Mouse (Mus musculus): ENCODE results near the gene Nars2.

- TF ChIP-seq CTCF (IDR thresholded peaks at IDR 0.05; ENCODE audit: control insufficient read depth, insufficient read depth, low read length) = no peak
- no peak for TF ChIP-seq POLR2A (IDR thresholded peaks at IDR 0.05; ENCODE audit: borderline replicate concordance, control insufficient read depth, low read depth, low read length)
Observed at GRCm38 (mm10) chr7:97094241-97094640, 142.9 kb downstream of the Nars2 start.
